Mouse (Mus musculus) heart, adult 9 months (tissue): ENCODE measurements at regions not wholly inside any gene's neighbourhood (a gene's known extent, or its start where the extent isn't known, plus 50 kb on each side); places are given as distances from the start of the nearest gene placed in this dataset.

Experiments used
- DNase-seq, 2 experiments: peaks; one replicate each; pipeline ENCODE4 v3.0.0; 2022; ENCODE audit warnings: low spot score in 2 of 2

DNA sequence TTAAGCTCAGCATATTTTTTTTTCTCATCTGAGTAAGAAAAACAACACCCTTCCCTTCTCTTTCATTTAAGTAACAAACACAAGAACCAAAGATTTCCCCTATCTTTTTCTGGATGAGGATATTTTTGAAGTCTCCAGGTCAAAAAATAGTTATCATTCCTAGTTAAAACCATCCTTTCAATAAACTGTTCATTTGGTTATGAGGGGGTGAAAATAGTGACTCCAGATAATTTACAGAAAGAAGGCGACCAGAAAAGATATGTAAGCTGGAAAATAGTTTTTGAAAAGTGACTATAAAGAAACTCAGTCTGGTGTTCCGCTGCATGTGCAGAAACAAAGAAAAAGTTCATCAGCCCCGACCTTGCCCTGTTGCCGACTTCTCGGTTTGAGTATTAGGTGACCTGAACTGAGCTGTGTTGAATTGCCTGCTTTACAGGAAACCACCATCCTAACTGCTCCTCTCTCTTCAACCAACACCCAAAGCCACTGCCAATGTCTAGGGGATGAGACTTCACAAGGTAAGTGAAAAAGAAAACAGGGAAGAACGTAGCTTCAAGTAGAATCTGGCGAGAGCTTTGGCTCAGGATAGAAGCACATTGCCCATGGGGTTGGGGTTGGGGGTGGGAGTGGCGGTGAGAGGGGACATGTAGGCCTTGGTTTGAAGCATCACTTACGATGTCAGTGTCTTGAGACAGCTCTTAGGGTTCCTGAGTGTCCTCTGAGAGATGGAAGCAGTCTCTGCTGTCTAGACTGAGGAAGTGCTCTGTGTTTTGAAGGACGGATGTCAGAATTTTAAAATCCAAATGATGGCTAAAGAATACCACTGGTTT lies 104.6 kb downstream of the Ube2e3 start:
- no peak for DNase-seq

DNA sequence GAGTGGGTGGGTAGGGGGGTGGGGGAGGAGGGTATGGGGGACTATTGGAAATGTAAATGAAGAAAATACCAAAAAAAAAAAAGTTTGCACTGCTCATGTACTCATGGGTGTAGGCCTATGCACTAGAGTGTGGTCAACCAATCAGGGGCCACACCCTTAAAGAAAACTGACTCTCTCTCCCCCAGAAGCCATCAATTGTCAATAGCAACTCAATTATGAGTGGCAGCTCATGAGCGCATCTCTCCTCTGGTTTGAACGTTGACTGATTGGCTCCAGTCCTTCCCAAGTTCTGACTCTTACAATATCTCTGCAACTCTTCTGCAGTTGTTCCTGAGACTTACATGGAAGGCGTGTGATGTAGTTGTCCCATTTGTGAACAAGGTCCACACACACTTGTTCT lies 105.9 kb downstream of the Ube2e3 start:
- DNase-seq = no peak

DNA sequence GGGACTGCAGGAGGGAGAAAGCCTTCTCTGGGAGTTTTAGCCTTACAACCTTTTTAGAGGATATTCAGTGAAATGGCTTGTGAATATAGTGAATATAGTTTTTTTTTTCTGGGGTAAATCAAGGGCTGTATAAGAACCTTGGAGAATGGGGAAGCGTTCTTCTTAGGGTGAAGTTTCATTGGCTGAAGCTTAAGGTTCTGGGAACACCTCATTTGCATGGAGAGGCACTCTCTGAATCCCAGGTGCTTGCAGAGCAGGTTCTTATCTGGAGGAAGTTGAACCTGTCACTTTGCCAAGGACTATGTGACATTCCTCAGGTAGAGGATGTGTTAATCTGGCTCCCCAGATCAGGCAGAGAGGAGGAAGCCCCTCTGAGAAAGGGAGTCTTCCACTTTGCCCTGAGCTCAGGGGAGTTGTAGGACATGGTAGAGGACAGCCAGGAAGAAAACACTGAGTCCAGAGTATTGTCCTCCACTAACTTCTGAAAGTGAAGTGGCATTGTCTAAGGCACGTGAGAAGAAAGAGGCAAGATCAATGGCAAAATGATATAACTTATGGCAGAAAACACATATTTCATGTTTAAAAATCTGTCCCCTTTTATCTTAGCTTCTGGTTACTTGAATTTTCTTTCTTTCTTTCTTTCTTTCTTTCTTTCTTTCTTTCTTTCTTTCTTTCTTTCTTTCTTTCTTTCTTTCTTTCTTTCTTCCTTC lies 106.9 kb downstream of the Ube2e3 start:
- DNase-seq = no peak

DNA sequence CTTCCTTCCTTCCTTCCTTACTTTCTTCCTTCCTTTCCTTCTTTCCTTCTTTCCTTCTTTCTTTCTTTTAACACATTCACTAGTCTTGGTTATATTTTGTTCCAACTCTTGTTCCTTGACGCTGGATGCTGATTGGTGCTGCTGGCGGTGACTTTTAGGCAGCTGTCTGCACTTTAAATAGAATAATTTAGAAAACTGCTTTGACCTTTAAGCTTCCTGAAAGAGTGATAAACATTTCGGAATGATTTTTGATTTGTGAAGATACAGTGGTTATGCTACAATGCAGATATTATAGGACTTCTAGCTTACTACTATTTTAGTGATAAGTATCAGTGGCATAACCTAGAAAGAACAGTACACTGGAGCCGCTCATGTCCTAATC lies 107.5 kb downstream of the Ube2e3 start:
- no peak for DNase-seq

DNA sequence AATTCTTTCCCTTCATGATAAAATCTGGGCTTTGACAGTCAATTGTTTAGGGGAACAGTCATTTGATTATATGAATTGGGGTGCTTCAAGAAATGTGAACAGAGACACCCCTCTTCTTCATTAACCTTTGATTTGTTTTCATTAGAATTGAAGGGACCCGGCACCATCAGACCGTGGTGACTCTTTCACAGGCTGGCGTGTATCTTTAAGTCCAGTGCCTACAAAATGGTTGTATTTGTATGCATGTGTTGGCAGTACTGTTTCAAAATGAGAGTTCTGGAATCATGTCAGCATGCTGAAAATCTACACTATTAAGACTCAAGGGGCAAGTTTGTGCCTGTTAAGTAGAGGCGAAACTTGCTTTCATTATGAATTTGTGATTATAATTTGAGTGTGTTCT lies 108.2 kb downstream of the Ube2e3 start:
- DNase-seq = no peak

DNA sequence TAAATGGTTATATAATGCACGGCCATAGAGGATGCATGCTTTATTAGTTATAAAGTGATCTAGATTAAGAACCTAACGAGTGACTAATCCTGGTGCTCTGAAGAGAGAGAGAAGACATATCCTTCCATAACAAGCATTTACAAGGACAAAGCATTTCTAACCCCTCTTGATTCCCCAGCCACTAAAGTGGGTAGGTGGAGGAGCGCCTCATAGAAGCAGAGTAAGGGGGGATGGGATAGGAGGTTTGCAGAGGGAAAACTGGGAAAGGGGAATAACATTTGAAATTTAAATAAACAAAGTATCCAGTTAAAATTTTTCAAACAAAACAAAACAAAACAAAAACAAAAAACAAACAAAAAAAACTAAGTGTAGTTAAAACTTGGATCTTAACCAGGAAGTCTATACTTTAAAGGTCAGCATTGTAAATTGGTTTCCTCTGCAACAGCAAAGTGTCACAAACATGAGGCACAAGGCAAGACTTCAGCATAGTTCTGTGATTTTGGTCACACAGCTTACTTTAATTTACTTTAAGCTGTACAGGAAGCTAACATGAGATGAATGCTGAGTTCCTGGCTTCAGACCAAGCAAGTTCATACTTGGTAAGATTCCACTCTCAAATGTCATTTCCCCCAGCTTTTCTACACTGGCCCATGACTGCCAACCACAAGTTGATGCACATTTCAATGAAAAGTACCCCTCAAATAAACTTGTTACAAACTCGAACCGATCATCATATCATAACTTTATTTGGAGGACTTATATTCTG lies 109.9 kb downstream of the Ube2e3 start:
- no peak for DNase-seq

DNA sequence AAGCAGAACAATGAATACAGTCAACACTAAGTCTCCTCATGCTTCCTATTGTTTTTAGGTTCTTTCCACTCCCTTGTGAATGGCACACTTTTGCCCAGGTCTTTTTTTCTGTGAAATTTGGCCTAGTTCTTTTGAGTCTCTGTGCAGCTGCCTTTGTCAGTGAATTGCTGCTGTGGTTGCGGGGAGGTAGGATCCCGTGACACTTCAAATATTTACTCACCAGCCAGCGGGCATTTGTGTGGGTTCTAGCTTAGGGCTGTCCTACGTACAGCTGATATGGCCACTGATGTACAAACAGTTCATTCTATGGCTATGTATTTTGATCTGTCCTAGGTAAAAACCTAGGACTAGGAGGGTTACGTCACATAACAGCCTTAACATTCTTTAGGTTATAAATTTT lies 112.1 kb downstream of the Ube2e3 start:
- no peak for DNase-seq

DNA sequence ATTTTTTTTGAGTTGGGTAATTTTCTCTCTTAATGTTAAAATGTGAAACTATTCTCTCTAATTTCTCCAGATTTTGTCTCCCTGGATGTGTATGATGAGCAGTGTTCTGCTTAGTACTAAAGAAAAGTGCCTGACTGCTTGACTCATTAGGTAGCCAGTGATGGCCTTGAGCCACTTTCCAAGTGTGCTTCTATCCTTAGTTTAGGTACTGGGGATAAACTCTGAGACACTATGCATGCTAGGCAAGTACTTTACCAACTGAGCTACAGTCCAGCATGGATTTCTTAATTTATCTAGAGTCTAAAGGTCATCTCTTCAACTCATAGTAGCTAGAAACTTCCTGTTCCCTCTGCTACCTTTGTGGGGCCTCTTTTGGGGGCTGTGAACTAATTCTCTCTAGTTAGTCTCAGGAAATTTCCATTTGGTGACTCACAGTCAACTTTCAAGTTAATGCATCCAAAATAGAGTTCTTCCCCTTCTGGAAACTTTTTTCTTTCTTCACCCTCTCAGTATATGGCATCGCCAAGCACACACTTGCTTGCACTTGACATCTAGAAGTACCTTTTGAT lies 112.8 kb downstream of the Ube2e3 start:
- no peak for DNase-seq

DNA sequence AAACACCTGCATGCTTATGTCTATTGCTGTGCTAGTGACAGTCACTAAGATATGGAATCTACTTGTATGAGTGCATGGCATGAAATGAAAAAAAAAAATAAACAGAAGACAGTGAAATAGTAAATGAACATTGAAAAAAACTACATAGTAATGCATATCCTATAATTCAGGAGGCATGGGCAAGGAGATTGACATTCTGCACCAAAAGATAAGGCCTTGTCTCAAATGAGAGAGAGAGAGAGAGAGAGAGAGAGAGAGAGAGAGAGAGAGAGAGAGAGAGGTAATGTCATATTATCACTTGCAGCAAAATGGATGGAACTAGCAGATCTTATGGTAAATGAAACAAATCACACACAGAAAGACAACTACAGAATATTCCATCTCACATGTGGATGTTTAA lies 115.4 kb downstream of the Ube2e3 start:
- DNase-seq = no peak

DNA sequence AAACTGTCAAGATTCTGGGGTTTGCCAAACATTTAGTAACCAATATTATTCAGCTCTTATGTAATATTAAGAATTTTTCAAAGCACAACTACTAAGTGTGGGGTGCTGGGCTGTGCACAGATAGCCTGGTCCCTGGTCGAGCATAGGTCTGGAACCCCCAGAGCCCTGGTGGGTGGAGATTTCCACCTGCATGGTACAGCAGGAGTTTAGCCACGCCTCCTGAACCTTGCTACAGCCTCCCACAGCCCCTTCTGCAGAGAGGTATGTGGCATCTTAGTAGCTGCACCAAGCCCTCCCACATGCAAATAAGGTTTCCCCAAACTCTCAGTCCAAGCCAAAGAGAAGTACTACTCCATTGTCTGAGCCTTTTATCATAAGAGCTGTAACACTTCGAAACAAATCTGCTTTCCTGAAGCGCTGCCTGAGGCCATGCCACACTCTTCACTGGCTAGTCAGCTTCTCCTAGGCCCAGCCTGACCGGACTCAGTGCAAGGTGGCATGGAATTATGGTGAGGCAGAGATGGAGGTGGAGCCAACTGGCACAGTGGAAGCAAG lies 116.1 kb downstream of the Ube2e3 start:
- DNase-seq = no peak

DNA sequence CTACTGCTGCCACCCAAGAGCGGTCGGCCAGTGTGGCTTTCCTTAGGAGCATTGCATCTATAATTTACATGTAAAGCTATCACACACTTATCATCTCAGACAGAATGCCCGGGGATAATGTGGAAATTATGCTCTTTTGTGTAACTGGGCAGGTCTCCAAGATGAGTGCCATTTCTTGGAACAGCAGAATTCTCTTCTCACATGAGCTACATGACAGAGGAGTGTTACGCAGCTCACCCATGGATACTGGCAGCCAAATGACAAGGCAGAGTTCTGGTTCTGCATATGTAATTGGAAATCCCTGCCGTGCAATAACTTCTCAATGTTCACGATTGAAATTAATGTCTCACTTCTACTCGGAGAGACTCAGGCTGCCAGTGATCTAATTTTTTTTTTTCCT lies 119.1 kb downstream of the Ube2e3 start:
- DNase-seq = no peak

DNA sequence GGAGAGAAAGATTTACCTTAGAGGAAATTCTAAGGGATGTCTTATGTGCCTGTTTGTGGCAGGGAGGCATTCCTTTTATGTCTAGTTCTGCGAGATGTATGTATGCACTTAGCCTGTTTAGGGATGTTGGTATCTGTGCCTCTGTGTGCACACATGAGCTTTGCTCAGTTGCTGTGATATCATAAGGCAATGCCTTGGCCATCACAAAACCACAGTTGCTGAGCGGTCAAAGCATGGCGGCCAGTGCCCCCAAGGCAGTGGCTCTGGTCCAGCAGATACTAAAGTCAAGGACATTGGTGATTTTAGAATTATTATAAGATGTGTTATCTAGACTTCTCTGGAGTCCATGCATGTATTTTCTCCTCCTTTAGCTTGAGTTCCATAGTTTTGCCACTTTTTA lies 119.5 kb downstream of the Ube2e3 start:
- no peak for DNase-seq

DNA sequence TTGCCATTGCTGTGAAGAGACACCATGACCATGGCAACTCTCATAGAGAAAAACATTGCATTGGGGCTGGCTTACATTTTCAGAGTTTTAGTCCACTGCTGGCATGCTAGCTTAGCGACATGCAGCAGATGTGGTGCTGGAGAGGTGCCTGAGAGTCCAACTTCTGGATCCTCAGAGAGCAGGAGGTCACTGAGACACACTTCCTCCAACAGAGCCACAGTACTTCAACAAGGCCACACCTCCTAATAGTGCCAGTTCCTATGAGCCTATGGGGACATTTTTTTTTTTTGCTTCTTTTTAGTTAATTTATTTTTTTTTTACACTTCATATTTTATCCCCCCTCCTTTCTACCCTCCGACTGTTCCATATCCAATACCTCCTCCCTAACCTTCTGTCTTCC lies 120.3 kb downstream of the Ube2e3 start:
- no peak for DNase-seq

DNA sequence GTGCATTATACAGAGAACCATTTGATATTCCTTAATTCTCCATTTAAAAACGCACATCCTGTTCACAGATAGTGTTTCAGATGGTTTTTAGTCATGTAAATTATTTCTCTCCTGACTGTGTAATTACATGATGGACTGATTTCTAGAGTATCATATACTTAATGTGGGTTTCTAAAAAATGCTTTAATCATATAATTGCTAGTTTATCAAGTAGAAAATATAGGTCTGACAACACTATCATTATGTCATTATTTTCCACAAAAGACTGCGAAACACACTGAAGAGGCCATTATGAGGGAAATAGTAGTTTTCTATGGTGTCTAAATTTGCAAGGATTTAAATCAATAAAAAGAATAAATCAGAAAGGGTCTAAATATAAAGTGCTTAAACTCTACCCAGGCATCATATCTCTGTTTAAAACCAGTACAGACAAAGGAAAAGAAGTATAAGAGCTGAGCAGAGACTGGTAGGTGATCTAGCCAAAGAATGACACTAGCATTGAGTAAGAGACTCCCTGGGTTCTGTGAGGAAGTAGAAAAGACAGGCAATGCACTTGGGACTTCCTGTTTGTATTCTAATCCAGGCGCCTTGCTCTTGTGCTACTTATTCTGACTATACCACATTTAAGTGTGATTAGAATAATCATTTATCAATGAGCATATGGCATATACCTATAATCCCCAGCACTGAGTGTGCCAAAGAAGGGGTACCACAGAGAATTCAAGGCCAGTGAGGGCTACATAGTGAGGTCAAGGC lies 127.1 kb downstream of the Ube2e3 start:
- DNase-seq = no peak

DNA sequence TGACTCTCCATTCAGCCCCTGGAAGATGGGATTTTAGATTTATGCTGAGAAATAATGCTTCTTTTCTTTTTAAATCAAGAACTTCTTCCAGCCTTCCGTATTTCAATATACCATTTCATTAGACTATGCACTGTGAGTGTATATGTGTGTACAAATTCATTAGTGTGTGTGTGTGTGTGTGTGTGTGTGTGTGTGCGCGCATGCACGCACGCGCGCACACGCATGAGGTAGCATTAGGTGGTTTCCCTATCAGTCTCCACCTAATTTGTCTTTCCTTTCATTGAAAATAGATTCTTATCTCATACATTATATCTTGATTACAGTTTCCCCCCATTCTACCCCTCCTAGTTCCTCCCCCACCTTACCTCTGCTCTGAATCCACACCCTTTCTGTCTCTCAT lies 130.7 kb downstream of the Ube2e3 start:
- no peak for DNase-seq

DNA sequence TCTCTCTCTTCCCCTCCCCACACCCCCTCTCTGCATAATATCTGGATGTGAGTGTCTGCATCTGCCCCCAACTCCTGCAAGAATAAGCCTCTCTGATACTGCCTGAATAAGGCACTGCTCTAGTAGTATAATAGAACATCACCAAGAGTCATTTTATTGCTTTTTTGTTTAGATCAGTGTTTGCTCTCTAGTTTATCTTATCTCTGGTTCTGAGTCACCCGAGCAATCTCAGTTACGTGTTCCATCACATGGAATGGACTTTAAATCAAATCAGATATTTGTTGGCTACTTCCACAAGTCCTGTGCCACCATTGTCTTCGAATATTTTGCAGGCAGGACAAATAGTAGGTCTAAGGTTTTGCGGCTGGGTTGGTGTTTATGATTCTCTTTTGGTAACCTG lies 131.5 kb downstream of the Ube2e3 start:
- DNase-seq = no peak

DNA sequence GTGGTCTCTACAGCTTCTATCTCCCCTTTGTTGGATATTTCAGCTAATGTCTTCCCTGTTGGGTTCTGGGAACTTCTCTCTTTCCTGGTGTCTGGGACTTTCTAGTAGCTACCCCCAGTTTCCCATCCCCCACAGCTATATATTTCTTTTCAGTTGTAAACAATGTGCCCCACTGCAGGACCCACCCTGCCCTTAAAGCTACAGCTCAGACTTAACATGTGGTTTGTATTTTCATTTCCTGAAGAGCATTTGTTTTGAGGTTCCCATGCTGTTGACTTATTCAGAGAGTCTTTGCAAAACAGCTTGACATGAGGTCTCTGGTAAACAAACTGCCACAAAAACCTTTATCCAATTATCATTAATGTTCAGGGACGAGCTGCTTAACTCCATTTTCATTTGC lies 136.9 kb downstream of the Ube2e3 start:
- no peak for DNase-seq

DNA sequence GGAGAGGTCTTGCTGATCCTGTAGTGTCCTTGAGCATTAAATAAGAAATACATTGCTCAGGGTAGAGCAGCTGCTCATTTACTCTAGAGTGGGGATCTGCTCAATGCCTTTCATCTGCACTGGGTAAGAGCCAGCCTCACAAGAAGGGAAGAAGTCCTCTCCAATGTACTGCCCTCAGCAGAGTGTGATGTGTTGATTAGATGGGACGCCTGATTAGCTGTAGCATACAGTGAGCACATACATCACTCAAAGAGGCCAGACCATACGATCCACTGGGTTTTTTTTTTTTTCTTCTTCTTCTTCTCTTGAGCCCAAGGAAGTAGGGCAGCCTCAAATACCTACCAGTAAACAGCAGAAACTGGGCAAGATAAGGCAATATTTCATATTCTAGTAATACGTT lies 140.7 kb downstream of the Ube2e3 start:
- no peak for DNase-seq

DNA sequence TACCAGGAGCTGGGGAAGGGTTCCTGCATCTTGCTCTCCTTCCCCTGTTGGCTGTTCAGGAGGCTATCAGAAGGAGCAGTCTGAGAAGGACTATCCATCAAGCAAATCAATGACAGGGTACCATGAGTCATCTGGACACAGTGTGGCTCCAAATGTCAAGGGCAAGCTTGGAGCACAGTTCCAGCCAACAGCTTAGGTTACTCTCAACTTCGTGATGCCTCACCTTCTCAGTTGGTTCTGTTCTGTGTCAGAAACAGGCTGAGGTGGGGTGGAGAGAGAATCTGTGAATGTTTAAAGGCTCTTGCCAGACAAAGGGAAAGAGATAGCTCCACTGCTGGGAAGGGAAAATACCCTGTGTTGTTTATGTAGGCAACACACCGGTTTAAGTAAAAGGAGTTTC lies 141.9 kb downstream of the Ube2e3 start:
- DNase-seq = no peak

DNA sequence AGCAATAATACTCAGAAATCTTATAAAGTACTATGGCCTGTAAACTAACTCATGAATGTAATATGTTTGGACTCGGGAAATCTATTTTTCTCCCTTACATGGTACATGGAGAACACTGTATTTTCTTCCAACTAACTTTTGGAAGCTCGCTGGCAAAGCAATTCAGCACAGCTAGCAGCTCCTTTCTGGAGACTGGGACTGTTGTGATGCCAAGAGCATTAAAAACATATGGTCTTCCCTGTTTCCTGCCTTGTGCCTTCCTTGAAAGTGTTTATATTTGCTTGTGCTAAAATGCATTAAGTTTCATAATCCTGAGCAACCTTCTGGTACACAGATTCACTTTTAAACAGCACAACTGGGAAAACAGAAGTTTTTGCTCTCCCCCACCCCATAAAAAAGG lies 142.3 kb downstream of the Ube2e3 start:
- no peak for DNase-seq

DNA sequence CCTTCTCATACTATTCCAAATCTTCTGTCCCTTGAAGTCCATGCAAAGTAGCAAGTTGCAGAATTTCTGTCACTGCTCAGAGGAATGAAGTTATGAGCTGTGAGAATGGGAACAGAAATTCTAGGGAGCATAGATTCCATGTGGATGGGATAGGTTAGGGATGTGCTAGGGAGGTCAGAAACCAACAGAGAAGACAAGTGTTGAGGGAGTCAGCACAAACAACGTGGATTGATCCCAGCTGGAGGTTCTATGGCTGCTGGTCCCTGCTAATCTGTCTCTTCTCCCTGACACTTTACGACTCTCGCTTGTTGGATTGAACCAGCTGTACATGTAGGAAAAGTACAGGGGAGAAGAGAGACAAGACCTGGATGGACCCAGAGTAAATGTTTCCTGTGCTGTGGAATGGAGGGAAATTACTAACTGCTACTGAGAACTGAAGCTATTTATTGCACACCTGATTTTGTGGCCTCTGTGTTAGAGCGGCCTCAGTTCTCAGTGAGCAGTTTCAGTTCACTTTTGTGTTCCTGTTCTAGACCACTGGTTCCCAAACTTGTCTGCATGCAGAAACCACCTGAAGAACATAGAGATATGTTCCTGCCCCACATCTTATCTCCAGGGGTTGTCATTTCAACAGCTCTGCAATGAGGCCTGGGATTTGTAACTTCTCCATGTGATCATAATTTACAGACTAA lies 151.0 kb downstream of the Ube2e3 start:
- no peak for DNase-seq
